Mouse (Mus musculus) heart, adult 9 months (tissue): Measurements from ENCODE around the gene Slc25a39.
"Not testable (repeated sequence)": the region's sequence is repeated elsewhere in the genome, so short reads cannot be mapped to it uniquely, and the experiment has no call there.

Source experiments
- DNase-seq, 2 experiments: peaks; one replicate each; pipeline ENCODE4 v3.0.0; 2022; ENCODE audit warnings: low spot score in 2 of 2

Slc25a39 gene

DNA sequence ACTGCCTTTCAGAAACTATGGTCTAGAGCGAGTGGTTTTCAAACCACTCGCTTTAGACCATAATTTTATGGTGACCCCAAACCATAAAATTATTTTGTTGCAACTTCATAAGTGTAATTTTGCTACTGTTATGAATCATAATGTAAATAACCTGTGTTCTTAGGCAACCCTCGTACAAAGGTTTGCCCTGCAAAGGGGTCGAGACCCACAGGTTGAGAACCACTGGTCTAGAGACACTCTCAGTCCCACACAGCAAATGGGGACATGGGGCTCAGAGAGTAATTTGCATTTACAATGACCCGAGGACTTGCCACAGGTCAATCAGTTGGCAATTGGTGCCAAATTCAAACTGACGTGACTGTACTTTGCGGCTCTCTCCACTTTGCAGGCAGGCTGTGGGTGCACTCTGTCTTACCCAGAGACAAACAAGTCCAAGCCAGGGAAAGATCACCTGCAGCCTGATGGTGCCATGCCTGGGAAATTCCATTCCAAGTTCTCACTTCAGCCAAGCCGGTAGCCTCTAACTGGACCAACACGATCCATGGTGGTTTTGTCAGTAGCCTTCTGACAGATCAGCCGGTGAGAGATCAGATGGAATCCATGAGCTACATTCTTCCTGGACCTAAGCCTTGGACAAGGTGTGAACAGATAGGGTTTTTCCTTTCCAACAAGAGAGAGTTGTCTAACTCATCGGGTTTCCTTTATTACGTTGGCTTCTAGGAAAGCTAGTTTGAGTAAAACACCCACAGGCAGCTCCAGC, 35.6 kb downstream of the Slc25a39 start:
- DNase-seq, result no peak

DNA sequence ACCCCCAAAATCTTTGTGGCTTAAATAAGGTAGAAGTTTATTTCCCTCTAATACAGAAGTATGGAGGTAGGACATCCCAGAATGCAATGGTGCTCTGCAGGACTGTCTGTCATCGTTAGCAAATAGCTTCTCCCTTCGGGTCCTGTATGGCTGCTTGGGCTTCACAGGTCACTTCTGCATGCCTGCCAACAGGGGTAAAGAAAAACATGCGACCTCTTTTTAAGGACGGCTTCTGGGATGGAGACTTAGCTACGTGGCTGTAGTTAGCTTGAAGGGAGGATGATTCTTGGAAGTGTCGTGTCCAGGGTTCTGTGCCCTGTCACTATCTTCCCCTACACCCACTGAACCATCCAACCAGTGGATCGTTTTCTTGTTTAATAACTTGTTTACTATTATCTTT, 37.5 kb downstream of the Slc25a39 start:
- no peak for DNase-seq

DNA sequence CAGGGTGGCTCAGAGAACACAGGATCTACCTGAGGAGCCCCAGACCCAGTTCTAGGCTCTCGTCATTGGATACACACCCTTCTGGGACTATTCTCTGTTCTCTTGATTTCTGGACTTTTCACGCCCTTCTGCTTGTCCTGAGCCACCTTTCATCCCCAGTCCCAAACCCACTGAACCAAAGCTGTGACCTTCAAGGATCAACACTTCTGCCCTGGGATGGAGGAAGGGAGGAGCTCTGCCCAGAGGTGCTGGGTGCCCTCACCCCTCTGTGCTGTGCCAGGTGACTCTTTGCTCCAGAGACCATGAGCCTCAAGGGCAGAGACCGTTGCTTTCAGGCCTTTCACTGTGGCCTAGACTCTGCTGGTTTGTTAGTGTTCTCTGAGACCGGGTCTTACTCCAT, 38.5 kb downstream of the Slc25a39 start:
- no peak for DNase-seq

DNA sequence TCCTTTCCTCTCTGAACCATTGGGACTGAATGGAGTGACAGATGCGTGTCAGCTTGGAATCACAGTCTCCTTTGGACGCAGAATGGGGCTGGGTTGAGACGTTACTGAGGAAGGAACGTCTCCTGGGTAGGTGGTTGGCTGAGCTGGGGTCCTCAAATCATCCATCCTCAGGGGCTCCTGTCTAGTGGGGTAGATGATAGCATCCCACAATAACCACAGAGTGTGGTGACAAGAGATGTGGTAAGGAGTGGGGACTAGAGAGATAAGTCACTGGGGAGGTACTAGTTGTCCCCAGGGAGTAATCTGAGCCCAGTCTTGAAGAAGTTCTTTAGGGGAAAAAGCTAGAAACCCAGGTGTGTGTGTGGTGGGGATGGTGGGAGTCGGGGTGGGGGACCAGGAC, 39.4 kb downstream of the Slc25a39 start:
- DNase-seq, result no peak

DNA sequence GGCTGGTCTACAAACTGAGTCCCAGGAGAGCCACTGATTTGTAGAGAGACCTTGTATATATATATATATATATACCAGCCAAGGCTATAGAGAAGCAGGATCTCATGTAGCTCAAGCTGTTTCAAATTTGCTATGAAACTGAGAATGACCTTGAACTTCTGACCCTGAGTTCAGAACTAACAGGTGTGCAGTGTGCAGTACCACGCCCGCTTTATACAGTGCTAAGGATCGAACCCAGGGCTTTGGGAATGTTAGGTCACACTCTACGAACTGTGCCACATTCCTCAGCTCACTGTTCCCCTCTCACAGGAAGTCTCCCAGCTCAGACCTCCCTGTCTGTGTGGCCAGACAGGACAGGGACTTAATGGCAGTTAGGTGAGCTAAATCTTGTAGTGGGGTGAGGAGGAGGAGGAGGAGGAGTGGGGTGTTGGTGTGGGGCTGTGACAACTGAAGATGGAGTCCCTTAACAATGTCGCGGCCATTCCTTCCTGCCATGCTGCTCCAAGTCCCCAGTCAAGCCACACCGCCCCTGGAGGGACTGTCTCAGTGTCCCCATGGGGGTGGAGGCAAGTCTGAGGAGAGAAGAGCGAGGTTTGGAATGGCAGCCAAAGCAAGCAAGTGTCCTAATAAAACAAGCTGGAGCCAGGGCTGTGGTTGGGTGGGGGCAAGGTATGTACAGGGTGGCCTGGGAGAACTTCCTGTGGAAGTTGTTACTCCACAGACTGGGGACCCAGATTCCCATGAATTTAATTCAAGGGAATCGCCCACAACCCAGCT, 40.1 kb downstream of the Slc25a39 start:
- no peak for DNase-seq

DNA sequence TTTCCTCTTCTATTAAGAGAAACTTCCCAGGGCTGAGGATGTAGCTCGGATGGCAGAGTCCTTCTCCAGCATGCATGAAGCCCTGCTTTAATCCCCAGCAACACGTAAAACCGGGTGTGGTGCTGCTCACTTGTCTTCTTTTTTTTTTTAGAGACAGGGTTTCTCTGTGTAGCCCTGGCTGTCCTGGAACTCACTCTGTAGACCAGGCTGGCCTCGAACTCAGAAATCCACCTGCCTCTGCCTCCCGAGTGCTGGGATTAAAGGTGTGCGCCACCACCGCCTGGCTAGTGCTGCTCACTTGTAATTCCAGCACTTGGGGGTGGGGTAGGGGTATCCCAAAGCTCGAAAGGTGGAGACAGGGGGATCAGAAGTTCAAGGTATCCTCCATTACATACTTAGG, 41.6 kb downstream of the Slc25a39 start, which contains the start of gene Slc4a1:
Gene Slc4a1, minus strand, starts transcription at position 101 of the 400 bp plus-strand sequence.
- not testable (repeated sequence) for DNase-seq

DNA sequence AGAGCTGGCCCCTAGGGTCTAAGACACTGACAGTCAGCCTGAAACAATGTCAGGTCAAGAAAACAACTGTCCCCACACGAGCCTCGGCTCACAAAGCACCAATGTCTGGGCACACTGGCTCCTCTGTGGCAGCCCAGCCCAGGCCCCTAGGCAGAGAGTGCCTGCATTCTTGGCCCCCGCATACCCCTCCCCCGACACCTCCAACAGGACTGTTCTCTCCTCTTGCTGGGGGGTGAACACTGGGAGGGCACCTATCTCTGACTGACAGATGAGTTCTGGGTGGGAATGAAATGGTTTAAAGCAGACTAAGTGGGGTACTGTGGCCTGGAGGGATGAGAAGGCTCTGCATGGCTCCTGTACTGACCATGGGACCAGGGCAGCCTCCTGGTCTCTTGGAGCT, 42.0 kb downstream of the Slc25a39 start:
- DNase-seq, result no peak

DNA sequence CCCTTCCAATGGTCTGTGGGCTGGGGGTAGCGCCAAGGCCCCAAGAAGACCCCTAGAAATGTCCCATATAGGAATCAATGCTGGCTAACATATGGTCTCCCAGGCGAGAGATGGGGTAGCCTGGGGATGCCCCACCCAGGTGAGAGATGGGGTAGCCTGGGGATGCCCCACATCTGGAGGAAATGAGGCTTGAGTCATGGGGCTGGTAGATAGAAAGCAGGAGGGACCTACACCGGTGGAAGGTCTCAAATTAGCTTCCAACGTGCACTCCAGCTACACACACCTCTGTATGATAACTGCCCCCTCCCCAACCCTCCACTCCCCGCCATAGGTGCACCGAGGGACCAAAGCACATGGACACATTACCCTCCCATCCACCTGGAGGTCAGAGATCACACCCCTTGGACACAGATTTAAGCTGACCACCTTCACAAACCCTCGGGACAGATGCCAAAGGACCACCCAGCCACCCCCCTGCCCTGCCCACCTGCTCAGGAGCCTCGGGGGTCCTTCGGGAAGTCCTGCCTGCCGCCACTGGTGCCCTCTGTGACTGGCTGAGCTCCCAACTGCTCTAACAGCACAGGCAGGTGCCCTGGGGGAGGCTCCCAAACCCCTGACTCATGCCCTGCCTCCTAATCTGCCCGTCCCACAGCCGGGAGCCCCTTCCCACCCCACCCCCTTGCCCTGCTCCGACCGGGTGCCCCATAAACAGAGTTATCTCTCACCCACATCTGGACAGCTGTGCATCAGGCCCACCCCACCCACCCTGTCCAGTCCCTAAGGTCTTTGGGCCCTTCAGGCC, 43.0 kb downstream of the Slc25a39 start:
- DNase-seq, result no peak

DNA sequence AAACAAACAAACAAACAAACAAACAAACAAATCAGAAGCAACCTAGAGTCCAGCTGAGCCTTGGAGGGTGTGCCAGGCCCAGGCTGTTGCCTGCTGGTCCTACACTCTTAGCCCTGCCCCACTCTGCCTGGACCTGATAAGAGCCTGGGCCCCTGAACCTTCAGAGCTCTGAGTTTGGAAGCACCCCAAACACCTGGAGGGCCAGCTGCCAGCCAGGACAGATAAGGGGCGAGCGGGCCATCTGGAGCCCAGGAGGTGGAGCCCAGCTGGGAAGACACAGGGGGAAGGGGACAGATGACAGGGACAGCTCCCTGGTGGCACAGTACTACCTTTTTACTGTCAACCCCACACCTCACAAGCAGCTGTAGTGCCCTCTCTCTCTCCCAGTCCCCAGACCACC, 44.1 kb downstream of the Slc25a39 start:
- DNase-seq, result no peak

DNA sequence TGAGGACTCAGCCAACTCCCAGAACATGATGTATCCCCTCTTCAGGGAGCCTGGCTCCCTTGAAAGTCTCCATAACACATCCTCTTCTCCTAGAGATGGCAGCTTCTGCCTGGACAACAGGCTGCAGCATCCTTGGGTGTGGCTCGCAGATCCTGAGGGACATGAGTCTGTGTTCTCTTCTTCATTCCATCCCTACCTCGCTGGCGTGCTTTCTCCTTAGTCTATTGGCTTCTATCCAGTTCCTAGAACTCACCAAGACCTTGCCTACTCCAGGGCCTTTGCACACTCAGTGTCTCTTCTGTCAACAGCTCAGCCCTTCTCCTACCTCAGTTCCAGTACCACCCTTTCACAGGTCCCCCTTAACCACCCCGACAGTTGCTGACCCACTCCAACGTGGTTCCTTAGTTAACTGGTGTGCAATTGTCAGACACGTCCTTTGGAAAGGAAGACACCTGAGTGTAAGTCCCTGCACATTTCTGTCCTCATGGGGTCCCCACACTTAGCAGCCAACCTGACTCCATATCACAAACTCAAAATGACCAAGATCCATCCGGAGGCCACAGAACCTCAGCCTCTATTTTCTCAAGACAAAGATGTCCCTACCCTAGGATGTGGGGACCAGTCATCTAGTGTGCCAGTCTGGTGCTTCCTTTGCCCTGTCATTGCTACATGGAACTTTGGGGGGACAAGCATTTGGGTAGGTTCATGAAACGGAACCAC, 45.8 kb downstream of the Slc25a39 start:
- DNase-seq, result no peak

DNA sequence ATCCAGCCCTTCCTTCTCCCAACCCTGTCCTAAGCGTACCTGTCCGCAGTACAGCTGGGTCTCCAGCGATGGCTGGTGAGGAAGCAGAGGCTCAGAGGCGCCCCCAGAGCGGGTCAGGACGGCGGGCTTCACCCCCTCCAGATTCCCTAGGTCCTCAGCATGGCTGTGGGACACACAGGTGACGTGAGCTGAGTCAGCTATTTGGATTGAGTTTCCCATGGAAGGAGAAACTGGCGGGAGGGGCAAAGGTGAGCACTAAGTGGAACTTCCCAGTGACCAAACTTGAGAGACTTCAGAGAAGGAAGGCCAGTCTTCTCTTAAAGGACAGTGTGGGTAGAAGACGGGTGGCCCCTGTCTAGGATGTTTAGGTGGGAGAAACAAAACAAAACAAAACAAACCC, 49.4 kb downstream of the Slc25a39 start:
- DNase-seq, result no peak

DNA sequence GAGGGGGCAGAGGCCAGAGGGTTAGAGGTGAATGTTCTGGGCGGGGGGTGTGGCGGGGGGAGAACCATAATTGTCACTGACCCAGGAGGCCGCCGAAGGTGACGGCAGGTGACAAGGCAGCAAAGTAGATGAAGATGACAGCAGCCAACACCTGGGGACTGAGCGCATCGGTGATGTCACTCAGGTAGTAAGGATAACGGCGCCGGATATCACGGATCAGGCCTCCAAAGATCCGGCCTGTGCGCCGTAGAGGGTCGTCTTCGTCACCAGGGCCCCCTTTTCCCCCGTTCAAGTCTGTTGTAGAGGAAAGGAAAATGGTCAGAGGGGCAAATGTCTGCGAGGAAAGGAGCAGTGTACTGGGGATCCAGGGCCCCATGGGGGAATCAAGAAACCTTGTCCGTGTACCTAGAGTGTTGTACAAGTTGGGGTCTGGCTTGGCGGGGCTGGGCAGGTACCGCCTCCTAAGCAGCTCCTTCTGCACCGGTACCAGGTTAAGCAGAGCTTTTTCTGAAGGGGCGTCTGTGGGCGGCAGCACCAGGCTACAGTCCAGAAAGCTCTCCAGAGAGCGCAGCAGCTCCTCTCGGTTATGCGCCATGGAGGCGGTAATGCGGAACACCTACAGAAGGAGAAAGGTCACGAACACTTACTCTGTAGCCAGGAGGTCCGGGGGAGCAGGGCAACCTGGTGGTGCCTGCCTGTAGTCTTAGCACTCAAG, 51.0 kb downstream of the Slc25a39 start:
- DNase-seq, result no peak

DNA sequence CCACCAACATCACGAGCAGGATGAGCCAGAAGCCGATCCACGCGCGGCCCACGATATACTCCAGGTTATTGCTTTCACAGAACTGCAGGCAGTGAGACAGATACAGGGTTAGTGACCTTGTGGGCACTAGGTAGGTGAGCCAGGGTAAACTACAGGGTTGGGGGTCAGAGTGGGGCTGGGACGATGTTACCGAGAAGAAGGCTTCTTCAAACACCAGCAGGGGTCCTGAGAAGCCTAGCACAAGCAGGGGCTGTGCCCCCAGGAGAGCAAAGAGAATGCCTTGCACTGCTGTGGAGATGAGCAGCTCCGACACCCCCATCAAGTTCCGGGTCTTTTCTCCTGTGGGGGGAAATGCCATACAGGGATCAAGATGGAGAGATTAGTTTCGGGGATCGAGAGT, 51.6 kb downstream of the Slc25a39 start:
- DNase-seq, result no peak

DNA sequence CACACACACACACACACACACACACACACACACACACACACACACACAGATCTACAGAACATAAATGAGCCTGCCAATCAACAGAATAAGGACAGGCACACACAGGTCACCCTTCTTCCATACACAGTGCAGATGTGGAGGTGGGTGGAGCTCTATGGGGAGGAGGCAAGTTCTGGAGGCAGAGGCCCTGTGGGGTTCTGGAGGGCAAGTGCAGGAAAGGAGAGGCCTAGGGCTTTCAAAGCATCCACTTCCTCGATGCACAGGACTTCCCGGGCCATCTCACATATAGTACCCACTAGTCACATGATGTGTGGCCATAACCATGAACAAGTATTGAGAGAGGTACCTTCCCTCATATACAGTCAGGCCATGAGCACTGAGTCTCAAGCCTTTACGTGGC, 52.2 kb downstream of the Slc25a39 start:
- no peak for DNase-seq

DNA sequence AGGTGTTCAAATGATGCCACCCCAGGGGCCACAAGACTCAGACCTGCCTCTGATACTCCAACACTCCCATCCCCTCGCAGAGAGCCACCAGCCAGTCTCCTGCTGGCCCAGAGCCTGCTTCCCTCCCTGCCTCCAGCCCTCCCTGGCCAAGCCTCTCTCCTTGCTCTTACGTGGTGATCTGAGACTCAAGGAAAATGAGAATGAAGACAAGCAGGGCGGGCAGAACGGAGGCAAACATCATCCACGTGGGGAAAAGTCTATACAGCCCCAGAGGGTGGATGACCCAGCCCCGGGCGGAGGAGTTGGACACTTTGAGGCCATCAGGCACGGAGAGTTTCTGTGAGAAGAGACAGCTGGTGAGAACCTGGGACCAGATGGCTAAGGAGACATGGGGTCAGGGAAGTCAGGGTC, 54.7 kb downstream of the Slc25a39 start:
- no peak for DNase-seq
